Mouse (Mus musculus) testis, postnatal 14 days (tissue): ENCODE data around the gene Rln3.

ENCODE experiments used
- DNase-seq: peaks from one replicate; pipeline ENCODE4 v3.0.0; 2021; ENCODE audit warnings: low spot score

The Rln3 gene

GRCm38 (mm10) chr8:84065457-84066072 lies 20.8 kb upstream of the Rln3 start:
- no peak for DNase-seq

DNA sequence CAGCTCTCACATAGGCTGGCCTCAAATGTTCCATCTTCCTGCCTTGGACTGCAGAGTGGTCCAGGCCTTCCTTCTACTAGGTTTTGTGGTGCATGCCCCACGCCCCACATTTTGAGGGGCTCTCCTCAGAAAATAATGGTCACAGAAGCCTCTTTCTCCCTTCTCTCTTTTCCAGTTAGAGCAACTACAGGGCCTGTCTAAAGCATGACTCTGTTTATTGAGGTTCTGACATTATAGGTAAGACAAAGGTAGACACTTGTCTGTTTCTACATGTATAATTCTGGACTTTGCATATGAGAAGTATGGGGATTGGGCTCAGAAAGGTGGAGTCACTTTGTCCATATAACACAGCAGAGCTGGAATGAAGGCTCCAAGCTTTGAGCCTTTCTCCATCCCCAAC lies 20.2 kb upstream of the Rln3 start, which contains the start of gene Gm10643:
TSS of gene Gm10643 (minus strand) at position 101 of the 400 bp plus-strand sequence.
- DNase-seq: no peak

- no peak for DNase-seq
These were observed 19.2 kb upstream of the Rln3 start for GRCm38 (mm10) chr8:84063861-84064610.

DNA sequence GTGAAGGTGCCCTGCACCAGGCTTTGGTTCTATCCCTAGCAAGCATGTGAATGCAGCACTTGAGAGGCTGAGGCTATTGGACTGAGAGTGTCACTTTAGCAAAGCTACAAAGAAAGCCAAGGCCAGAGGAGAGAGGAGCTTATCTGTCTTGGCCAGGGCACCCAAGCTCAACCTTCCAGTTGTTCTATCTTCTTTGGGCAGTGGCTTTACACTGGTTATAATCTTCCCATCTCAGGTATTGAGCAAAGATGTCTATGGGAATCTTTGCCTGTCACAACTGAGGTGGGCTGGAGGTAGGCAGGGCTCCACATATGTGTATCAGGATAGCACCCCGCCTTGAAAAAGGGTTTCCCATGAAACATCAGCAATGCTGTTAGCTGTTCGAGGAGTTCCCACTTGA lies 15.4 kb upstream of the Rln3 start:
- DNase-seq: no peak

DNA sequence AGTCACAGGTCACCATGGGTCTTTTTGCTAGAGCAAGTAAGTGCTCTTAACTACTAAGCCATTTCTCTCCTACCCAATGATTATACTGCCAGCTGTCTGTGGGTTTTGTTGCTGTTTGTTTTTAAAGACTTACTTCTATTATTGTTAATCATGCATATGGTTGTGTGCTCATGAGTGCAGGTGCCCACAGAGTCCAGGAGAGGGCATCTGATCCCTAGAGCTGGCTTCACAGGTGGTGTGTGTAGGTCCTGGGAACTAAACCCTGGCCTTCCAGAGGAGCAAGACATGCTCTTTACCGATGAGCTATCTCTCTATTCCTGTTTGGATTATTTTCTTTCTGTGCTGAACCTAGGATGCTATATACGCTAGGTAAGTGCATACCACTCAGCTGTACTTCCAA lies 14.4 kb upstream of the Rln3 start:
- no peak for DNase-seq

GRCm38 (mm10) chr8:84057827-84058226 lies 13.0 kb upstream of the Rln3 start:
- DNase-seq: no peak

- no peak for DNase-seq
These were observed 8.4 kb upstream of the Rln3 start for GRCm38 (mm10) chr8:84053229-84053628.

DNA sequence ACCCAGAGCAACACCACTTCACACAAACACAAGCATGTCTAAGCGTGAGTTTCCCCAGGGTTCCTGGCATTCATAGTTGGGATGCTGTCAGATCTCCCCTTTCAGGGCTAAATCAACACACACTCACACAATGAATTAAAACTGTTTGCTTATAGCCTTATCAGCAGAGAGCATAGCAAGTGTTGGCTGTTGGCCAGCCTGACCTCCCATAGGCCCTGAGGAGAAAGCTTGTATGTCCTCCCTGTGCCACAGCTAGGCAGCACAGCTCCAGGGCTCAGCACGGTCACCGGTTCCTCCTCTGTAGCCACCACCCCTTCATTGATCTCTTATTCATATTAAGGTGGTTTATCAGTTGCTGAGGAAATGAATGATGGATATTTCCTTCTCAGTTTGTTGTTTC lies 7.9 kb upstream of the Rln3 start:
- DNase-seq: no peak

GRCm38 (mm10) chr8:84048171-84048570 lies 3.4 kb upstream of the Rln3 start:
- no peak for DNase-seq

DNA sequence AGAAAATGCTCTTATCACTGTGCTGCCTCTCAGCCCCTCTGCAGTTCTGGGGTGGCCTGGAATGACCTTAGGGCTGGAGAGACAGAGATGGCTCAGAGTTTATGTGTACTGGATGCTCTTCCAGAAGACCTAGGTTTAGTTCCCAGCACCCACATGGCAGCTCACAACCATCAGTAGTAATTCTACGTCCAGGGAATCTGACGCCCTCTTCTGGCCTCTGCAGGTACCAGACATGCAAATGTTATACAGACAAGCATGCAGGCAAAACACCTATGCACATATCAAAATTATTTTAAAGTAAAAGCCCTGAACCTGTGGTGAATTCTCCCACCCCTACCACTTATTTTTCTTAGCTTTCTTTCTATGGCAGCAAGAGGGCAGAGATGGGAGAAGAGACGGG lies 1.7 kb upstream of the Rln3 start:
- DNase-seq: no peak

DNA sequence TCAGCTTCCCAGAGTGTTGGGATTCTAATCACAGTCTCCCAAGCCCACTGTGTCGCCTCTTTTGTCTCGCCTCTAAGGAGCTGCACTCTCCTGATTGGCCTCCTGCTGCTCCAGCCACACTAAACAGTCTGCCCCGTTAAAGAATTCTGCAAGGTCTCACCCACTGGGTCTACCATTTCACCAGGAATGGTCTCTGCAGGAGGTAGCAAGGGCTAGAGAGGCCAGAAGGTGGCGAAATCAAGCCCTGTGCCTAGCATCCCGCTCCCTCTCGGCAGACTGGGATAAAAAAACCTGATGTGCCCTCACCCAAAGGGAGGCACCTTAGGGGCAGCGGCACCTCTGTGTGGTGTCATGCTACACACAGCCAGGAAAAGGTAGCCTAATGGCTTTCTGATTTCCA lies 697 bp downstream of the Rln3 start:
- no peak for DNase-seq

DNA sequence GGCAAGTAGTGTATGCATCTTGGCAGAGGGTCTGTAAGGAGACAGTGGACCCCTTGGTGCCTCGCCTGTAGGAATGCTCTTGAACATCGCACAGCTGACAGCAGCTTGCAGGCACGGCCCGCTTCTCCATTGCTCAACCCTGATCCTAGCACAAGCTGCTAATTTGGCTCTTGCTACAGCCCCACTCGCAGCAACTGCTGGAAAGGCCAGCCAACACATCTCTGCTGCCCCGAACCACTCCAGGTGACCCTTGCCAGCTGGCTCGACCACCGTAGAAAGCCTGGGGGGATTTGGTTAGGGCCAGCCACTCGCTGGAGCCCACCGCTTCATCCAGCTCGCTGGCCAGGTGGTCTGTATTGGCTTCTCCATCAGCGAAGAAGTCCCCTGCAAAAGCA lies 1.9 kb downstream of the Rln3 start:
- no peak for DNase-seq

GRCm38 (mm10) chr8:84042066-84042947 lies 2.5 kb downstream of the Rln3 start, which contains the start of gene Il27ra:
TSS of gene Il27ra (minus strand) at chr8:84042589.
- peak; percentile 60 for DNase-seq

DNA sequence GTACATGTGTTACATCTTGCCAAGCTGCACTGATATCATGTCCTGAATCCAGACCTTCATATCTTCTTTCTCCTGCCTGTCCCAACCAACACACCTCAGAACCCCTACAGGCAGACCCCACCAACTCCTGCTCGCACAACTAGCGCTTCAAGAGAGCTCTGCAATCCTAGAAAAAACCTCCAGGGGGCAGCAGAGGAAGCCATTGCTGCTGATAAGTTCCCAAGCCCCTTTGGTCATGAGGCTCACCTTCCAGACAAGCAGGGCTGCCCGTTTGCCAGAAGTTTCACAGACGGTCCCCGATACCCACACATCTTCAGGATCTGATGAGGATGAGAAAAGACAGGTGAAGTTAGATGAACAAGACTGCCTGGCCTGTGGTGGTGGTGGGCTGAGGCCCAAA lies 5.8 kb downstream of the Rln3 start:
- DNase-seq: peak; percentile 65

GRCm38 (mm10) chr8:84038015-84038414 lies 6.8 kb downstream of the Rln3 start:
- peak; percentile 59 for DNase-seq

- no peak for DNase-seq
These were observed 12.0 kb downstream of the Rln3 start for GRCm38 (mm10) chr8:84032777-84033176.

DNA sequence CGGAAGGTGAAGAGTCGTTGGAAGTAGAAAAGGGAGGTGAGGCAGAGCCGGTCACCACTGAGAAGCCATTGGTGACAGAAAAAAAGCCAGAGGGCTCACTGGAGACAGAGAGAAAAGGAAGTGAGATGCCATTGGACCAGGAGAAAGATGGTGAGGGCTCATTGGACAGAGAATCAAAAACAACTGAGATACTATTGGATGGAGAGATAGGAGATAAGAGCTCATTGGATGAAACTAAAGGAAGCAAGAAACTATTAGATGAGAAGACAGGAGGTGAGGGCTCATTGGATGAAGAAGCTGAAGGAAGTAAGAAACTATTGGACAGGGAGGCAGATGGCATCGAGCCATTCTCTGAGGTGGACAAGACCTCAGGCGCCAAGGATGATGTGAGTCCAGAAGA lies 15.5 kb downstream of the Rln3 start:
- DNase-seq: no peak

DNA sequence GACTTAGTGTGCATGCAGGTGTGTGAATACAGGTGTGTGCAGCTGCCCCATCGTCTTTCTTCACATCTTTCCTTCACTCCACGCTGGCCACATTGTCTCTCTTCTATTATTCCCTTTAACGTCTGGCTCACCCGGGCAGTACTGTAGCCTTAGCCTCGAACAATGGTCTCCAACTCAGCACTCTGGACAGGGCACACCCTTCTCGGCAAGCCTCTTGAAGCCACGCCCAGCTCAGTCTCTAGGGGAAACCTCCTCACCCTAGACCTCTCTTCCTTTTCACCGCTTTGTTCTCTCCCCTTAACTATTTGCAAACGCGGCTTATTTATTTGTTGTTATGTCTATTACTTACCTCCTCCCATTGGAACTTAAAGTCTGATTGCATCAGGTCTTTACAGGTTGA lies 17.4 kb downstream of the Rln3 start:
- DNase-seq: no peak

DNA sequence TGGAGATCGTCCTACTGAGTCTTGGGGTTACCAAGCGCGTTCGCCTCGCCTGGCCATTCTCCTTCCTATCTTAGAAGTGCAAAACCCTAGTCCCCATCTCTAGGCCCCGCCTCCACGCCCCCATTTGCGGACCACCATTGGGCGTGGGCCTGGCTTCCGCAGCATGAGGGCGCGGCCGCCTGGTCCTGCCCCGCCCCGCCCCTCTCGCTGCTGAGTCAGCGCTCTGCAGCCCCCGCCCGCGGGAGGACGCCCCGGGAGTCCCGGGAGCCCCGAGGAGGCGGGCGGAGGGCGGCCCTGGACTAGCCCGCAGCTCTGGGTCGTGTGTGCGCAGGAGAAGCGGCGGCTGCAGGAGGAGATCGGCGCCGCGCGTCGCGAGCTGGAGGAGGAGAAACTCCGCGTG lies 18.9 kb downstream of the Rln3 start:
- DNase-seq: peak; percentile 65

DNA sequence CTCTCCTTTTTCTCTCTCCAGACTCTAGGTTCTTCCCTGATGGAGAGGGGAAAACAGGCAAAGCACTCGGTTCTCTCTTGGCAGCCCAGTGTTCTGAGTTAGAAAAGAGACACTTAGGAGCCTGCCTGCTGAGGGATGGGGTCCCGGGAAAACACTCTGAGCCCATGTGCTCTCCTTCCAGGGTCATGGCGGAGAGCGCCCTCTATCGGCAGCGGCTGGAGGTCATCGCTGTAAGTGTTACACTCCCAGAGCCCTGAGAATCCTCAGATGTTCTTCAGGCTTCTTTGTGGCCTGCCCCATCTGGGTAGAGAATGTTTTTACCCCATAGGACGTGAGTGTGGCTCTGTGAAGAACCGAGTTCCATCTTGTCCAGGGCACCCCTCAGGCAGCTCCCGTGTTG lies 20.6 kb downstream of the Rln3 start:
- peak; percentile 80 for DNase-seq

DNA sequence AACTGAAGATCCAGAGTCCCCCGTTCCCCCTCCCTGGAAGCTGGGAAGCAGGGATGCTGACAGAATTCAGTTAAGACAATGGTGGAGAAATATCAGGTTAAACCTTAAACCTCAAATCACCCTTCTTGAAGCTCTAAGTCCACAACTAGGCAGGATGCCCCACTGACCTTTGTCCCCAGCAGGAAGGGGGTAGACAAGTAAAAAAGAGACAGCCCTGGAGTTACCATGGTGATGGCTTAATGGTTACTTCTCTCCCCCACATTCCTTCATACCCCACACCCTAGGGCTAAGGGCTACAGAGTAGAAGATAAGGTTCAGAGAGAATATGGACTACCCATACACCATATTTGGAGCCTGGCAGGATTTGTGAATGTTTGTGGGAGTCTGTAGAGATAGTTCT lies 21.2 kb downstream of the Rln3 start:
- no peak for DNase-seq

GRCm38 (mm10) chr8:84023085-84023484 lies 21.7 kb downstream of the Rln3 start:
- no peak for DNase-seq

DNA sequence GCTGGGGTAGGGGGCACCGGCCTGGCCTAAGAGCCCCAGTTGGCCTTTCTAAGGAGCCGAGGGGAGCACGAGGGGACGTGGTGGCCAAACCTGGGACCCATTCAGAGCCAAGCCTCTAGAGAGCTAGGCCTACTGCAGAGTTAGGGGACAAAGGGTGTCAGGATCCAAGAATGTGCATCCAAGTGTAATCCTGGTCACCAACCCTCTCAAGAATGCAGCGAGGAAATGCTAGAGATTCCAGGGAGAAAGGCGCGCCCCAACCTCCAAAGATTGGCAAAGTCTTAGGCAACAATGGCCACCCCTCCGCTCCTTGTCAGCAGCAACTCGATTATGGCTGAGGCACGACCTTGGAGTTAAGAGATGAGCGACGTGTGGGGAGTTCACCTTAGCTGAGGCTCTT lies 23.2 kb downstream of the Rln3 start:
- no peak for DNase-seq
